ENCODE assay signal across 9 mouse cellular contexts in genomic region chr1:133397483-133398237, GRCm38 (mm10). TPM values are rescaled to one million over a fixed set of nuclear protein-coding genes. Genes with fewer than 3 reads are reported as not detected.
DNase-seq lines count a peak whose midpoint lies in the region; ATAC-seq lines count a peak whose summit lies in the region.
"Had no signal": no experiment of that assay in that cellular context is flagged by ENCODE, and none has a peak within 500 bp of the region (broad histone marks: within the 10 kb centered on the region; RNA-seq: fewer than 3 reads in every experiment).

No protein-coding gene starts in this region.

- no peaks in the 10 kb centered on the region for H3K27me3 ChIP-seq in kidney, embryonic 14.5 days (ENCODE audit: control insufficient read depth, insufficient read depth, low read length)
- no peaks in the 10 kb centered on the region for H3K27me3 ChIP-seq in midbrain, embryonic 14.5 days (ENCODE audit: control insufficient read depth, insufficient read depth, low read length)

- H3K36me3 ChIP-seq in kidney, embryonic 14.5 days (ENCODE audit: control insufficient read depth, insufficient read depth, low read length), result peaks cover 3% of the 10 kb centered on the region; the same call in 1 of the 2 replicates
- peaks cover under 1% of the 10 kb centered on the region; the same call in 1 of the 2 replicates for H3K36me3 ChIP-seq in midbrain, embryonic 14.5 days (ENCODE audit: control insufficient read depth, insufficient read depth, low read length)
- H3K36me3 ChIP-seq: G1E had no signal

- intact Hi-C loops in left cerebral cortex, postnatal 4 days (cut with DNase I), result no loop called here

- H3K4me1 ChIP-seq in kidney, embryonic 14.5 days (ENCODE audit: control insufficient read depth, insufficient read depth, low read length), result peaks cover 19% of the 10 kb centered on the region
- peaks cover 20% of the 10 kb centered on the region for H3K4me1 ChIP-seq in midbrain, embryonic 14.5 days (ENCODE audit: control insufficient read depth, insufficient read depth, low read length)

- peak; percentile 79 for ATAC-seq in kidney, embryonic 14.5 days (ENCODE audit: low FRiP score, low TSS enrichment)
- peak; percentile 74; the same call in 1 of the 2 replicates for ATAC-seq in midbrain, embryonic 14.5 days (ENCODE audit: low FRiP score, low TSS enrichment)

- H3K9me3 ChIP-seq in kidney, embryonic 14.5 days (ENCODE audit: control insufficient read depth, low read length), result no peaks in the 10 kb centered on the region
- no peaks in the 10 kb centered on the region for H3K9me3 ChIP-seq in midbrain, embryonic 14.5 days (ENCODE audit: control insufficient read depth, low read length)
- H3K9me3 ChIP-seq: G1E had no signal

- peak overlapping the region; percentile 92 for H3K27ac ChIP-seq in kidney, embryonic 14.5 days (ENCODE audit: low read depth, low read length)
- peak overlapping the region; percentile 90 for H3K27ac ChIP-seq in midbrain, embryonic 14.5 days (replicated peaks; ENCODE audit: low read depth, low read length)

- H3K4me2 ChIP-seq in kidney, embryonic 14.5 days (replicated peaks; ENCODE audit: low read depth, low read length), result peak overlapping the region; percentile 24; the same call in 1 of the 2 replicates
- H3K4me2 ChIP-seq in midbrain, embryonic 14.5 days (ENCODE audit: low read length), result peak overlapping the region; percentile 45

- 8% methylated on average over 17 of the region's 17 CpGs for WGBS in kidney, embryonic 14.5 days
- WGBS in midbrain, embryonic 14.5 days, result 2% methylated on average over 17 of the region's 17 CpGs

- no peak overlapping the region for H3K4me3 ChIP-seq in kidney, embryonic 14.5 days (ENCODE audit: low read length)
- H3K4me3 ChIP-seq in midbrain, embryonic 14.5 days (replicated peaks; ENCODE audit: low read depth, low read length), result no peak overlapping the region

- peak; percentile 37 for DNase-seq in left cerebral cortex, postnatal 4 days
- no peak for DNase-seq in left cerebral cortex, adult 8-10 months (ENCODE audit: low spot score in 2 of 2)
- peak; percentile 50 for DNase-seq in heart, adult 8-10 months (ENCODE audit: low spot score)
- peak; percentile 74 for DNase-seq in midbrain, embryonic 14.5 days
- no peak for DNase-seq in frontal cortex, postnatal 10 days (ENCODE audit: low spot score in 2 of 2)
- DNase-seq in frontal cortex, adult 2 months (ENCODE audit: extremely low spot score in 1 of 2, low spot score in 1 of 2), result no peak
- DNase-seq in layer of hippocampus, postnatal 25 days (ENCODE audit: extremely low spot score in 1 of 2, low spot score in 1 of 2), result no peak

- peak overlapping the region; percentile 40 for H3K9ac ChIP-seq in kidney, embryonic 14.5 days (ENCODE audit: low read depth, low read length)
- H3K9ac ChIP-seq in midbrain, embryonic 14.5 days (replicated peaks; ENCODE audit: low read length), result peak overlapping the region; percentile 48

RNA-seq across cellular contexts. Expression of gene Sox13, which starts 26.5 kb away (rescaled TPM):
- 10 to 100 TPM; 10.1 to 12.4 TPM for total RNA-seq in left cerebral cortex, postnatal 4 days (2021)
- total RNA-seq in left cerebral cortex, adult 8-10 months (2022), result 10 to 100 TPM in 3 of 4 experiments, 1 to 10 TPM in 1; 8.0 to 12.5 (median 11.4) TPM
- total RNA-seq in heart, adult 8-10 months (2022), result 10 to 100 TPM; 11.0 to 14.4 (median 13.9) TPM
- 13.8 and 16.2 TPM in 2 replicates for polyA plus RNA-seq in kidney, embryonic 14.5 days (2014; fragmentation: Nextera tagmentation; extraction: Ambion mirVana)
- polyA plus RNA-seq in midbrain, embryonic 14.5 days (2014; fragmentation: Nextera tagmentation; extraction: Ambion mirVana), result 5.9 and 9.7 TPM in 2 replicates
- polyA plus RNA-seq in frontal cortex, adult 2 months (2012; rRNA removed), result 18.1 and 19.6 TPM in 2 replicates
- 1 to 10 TPM; 7.4 to 9.6 TPM for total RNA-seq in layer of hippocampus, postnatal 25 days (2021)

RNA-seq across cellular contexts. Expression of gene Etnk2, which starts 34.3 kb away (rescaled TPM):
- 10 to 100 TPM; 10.6 to 12.6 TPM for total RNA-seq in left cerebral cortex, postnatal 4 days (2021)
- total RNA-seq in left cerebral cortex, adult 8-10 months (2022), result 1 to 10 TPM; 7.1 to 9.9 (median 7.9) TPM
- total RNA-seq in heart, adult 8-10 months (2022), result under 1 TPM; 0.16 to 0.69 (median 0.33) TPM
- polyA plus RNA-seq in kidney, embryonic 14.5 days (2014; fragmentation: Nextera tagmentation; extraction: Ambion mirVana), result 1.7 and 2.0 TPM in 2 replicates
- polyA plus RNA-seq in midbrain, embryonic 14.5 days (2014; fragmentation: Nextera tagmentation; extraction: Ambion mirVana), result 11.2 and 15.6 TPM in 2 replicates
- polyA plus RNA-seq in frontal cortex, adult 2 months (2012; rRNA removed), result 7.8 and 8.6 TPM in 2 replicates
- total RNA-seq in layer of hippocampus, postnatal 25 days (2021), result 1 to 10 TPM; 1.8 to 2.7 TPM
- polyA plus RNA-seq: G1E had no signal

RNA-seq across cellular contexts. Expression of gene Ren1, which starts 47.4 kb away (rescaled TPM):
- not detected for total RNA-seq in left cerebral cortex, postnatal 4 days (2021)
- total RNA-seq in left cerebral cortex, adult 8-10 months (2022), result not detected
- total RNA-seq in heart, adult 8-10 months (2022), result under 1 TPM in 1 of 4 experiments, not detected in 3; 0.19 TPM
- polyA plus RNA-seq in kidney, embryonic 14.5 days (2014; fragmentation: Nextera tagmentation; extraction: Ambion mirVana), result 50.2 and 92.1 TPM in 2 replicates
- not detected in 2 replicates for polyA plus RNA-seq in midbrain, embryonic 14.5 days (2014; fragmentation: Nextera tagmentation; extraction: Ambion mirVana)
- polyA plus RNA-seq in frontal cortex, adult 2 months (2012; rRNA removed), result 0.06 TPM in 1 of 2 replicates, not detected in the other
- not detected for total RNA-seq in layer of hippocampus, postnatal 25 days (2021)
- total RNA-seq: G1E had no signal
- polyA plus RNA-seq: G1E had no signal

Comparison
In these comparisons a context has a peak if more than half of its experiments do, and no peak if none do; other contexts are left out.
1. DNase-seq: peak in left cerebral cortex, postnatal 4 days (single experiment), heart, adult 8-10 months (single experiment) and midbrain, embryonic 14.5 days (single experiment); none in left cerebral cortex, adult 8-10 months (0 of 2), frontal cortex, postnatal 10 days (0 of 2), frontal cortex, adult 2 months (0 of 2) and layer of hippocampus, postnatal 25 days (0 of 2).